Mouse (Mus musculus) CD4-positive, CD25-positive, alpha-beta regulatory T cell, adult 4 months (primary cell): ENCODE measurements around the gene Gm5415. TPM values are rescaled to one million over a fixed set of nuclear protein-coding genes. Genes with fewer than 3 reads are reported as not detected.
"Not testable (repeated sequence)": the region's sequence is repeated elsewhere in the genome, so short reads cannot be mapped to it uniquely, and the experiment has no call there.

Experiments used
- ATAC-seq: one replicate; pipeline ENCODE4 v1.8.0; 2017
- polyA plus RNA-seq, 2 experiments: library from polyadenylated mRNA; unstranded; fragments of 100-300 nt; shearing (Covaris generic); gene quantifications; one replicate each; pipeline ENCODE4 v1.2.1; 2017

Gene Gm5415
- not detected for polyA plus RNA-seq

- ATAC-seq: not testable (repeated sequence)
Measured at GRCm38 (mm10) chr1:32547194-32547593, at the start of gene Gm5415. Gene Gm5415, minus strand, starts transcription at chr1:32547294.

GRCm38 (mm10) chr1:32568901-32569300 is 21.8 kb upstream of the Gm5415 start:
- ATAC-seq: no peak

GRCm38 (mm10) chr1:32553925-32554324 is 6.8 kb upstream of the Gm5415 start:
- no peak for ATAC-seq

GRCm38 (mm10) chr1:32553459-32553858 is 6.4 kb upstream of the Gm5415 start:
- no peak for ATAC-seq

- no peak for ATAC-seq
Measured at GRCm38 (mm10) chr1:32503381-32503780, 43.7 kb downstream of the Gm5415 start.
